Mouse (Mus musculus) testis, postnatal 10 days (tissue): Measurements from ENCODE around the gene Bcl9.

Source experiments
- DNase-seq: peaks from one replicate; pipeline ENCODE4 v3.0.0; 2021; ENCODE audit warnings: low spot score

Bcl9 gene

DNA sequence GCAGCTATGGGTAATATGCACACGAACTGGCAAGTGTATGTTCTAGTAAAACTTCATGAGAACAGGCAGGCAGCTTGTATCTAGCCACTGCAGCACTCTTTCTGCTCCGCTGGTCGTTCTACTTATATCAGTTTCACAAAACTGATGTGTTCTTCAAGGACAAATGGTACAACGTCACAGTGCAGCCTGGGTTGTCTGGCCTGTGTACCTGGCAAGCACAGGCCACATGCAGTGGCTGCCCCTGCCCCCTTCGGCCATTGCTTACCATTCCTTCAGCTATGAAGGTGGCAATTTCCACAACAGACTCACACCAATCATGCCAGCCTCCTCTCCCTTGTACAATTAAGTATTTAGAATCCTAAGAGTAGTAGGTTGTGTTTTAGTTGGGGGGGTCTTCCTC is 125.1 kb downstream of the Bcl9 start:
- DNase-seq = no peak

DNA sequence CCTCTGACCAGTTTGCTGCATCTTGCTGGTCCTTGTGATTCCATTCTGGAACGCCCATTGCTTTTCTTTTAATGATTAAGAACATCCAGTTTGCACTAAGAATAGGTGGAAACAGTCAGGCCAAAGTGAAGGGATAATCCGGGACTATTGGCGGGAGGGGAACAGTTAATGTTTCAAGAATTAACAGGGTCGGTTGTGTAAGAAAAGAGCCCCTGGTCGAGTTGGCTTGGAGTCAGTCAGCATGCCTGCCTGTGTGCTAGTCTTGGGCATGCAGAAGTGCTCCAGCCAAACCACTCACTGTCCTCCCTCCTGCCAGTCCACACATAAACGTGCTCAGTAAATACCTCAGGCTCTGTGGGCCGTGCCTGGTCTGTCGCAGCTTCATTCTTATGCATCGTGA is 125.5 kb downstream of the Bcl9 start:
- DNase-seq = no peak

DNA sequence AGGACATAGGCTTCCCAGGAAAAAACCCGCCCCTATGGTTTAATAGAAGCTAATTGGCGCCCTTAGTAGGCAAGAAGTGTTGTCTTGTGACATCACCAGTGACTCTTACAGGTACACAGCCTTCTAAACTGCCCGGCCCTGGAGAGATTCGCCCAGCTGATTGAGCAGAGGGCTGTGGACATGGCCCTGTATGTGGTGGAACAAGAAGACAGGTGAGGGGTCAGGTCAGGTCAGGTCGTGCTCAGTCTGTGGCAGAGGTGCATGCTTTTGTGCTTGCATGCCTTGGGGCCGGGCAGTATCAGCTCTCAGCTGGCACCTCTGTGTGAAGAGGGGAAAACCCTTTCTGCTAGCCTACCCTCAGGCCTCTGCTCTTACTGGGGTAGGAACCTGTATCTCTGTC is 126.2 kb downstream of the Bcl9 start:
- DNase-seq = no peak

DNA sequence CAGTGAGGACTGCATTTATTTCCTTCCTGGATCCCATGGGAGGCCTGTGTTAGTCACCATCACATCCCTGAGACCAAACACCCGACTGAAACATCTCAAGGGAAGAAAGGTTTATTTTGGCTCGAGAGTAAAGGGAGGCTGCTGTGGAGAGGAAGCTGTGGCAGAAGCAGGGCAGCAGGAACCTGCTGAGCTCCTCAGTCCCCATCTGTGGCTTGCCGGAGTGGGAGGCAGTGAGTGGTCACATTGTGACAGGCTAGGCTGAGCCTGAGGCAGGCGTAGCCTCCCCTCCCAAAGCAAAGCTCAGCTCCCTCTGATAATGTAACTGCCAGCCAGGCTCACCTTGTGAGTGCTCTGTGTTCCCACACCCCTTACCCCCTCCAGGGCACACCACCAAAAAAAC is 130.6 kb downstream of the Bcl9 start:
- peak; percentile 32 for DNase-seq

DNA sequence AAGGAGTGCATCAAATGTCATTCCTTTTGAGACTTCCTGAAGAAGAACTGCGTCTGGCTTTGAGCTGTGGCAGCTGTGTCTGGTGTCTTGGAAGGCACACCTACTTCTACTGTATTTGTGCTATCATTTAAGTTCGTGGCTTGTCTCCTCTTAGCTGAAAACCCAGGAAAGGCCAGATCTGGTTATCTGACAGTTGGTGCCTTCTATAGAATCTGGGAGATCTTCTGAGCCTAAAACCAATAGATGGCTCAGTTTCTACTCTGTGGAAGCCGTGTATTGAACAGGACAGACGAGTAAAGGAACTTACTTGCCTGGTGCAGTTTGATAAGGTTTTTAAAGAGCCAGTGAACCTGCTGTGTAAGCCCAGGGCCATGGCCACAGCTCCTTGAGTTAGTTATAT is 133.2 kb downstream of the Bcl9 start:
- DNase-seq = no peak

DNA sequence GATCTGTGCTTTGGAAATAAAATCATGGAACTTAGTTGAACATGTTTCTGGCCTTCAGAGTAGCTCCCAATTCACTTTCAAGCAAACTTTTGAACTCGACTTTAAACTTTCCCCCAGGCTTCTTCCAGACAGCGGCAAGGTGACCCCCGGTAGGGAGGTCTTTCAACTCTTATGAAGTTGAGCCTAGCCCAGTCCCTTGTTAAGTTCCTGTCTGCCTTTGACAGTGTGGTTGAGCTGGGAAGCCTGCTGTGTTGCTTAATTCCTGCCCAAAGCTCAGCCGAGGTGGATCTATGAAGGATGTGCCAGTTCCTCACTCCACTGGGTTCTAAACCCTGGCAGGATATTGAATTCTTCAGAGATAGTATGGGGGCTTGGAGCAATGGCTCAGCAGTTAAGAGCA is 135.9 kb downstream of the Bcl9 start:
- DNase-seq = no peak

DNA sequence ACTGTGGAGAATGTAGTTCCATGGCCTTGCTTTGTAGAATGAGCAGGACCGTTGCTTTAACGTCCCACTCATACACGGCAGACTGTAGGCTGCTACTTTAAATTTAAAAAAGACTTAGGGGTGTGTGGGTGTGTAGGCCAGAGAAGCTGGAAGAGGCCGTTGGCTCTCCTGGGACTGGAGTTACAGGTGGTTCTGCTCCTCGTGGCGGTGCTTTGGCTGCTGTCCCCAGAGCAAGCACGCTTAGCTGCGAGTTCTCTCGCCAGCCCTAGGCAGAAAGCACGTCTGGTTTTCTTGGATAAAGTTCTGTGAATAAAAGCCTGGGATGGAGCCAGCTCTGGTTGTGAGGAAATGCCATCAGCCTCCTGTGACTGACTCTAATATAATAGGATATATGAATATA is 136.8 kb downstream of the Bcl9 start:
- DNase-seq = peak; percentile 67

DNA sequence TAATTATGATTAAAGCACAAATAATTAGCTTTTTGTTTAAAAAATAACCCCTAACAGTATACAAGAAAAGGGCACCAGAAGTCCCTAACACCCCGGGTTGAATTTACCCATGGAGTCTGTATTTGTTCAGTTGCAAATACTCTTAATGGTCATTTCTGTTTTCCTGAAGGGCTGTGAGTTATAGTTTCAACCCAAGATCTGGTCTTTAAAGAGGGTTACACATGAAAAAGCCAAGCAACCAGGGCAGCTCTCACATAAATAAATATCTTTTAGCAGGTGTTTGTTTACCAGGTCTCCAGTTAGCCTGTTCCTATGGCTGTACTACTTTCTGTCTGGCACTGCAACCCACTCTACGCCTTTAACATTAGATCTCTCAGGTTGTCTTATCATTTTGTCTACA is 137.7 kb downstream of the Bcl9 start:
- no peak for DNase-seq

DNA sequence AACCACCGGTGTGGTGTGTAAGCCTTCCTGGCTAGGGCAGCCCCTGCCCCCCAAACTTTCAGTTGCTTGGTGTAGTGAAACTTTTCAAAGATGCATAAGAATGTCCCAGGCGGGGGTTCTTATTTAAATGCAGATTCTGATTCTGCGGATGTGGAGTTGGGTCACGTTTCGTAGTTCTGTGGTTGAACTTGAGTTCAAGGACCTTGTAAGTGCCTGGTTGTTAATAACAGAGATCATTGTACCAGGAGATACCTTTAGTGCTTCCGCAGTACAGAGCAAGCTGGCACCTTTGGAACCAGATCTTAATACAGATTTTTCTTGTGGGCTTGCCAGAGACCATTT is 138.2 kb downstream of the Bcl9 start:
- DNase-seq = no peak

DNA sequence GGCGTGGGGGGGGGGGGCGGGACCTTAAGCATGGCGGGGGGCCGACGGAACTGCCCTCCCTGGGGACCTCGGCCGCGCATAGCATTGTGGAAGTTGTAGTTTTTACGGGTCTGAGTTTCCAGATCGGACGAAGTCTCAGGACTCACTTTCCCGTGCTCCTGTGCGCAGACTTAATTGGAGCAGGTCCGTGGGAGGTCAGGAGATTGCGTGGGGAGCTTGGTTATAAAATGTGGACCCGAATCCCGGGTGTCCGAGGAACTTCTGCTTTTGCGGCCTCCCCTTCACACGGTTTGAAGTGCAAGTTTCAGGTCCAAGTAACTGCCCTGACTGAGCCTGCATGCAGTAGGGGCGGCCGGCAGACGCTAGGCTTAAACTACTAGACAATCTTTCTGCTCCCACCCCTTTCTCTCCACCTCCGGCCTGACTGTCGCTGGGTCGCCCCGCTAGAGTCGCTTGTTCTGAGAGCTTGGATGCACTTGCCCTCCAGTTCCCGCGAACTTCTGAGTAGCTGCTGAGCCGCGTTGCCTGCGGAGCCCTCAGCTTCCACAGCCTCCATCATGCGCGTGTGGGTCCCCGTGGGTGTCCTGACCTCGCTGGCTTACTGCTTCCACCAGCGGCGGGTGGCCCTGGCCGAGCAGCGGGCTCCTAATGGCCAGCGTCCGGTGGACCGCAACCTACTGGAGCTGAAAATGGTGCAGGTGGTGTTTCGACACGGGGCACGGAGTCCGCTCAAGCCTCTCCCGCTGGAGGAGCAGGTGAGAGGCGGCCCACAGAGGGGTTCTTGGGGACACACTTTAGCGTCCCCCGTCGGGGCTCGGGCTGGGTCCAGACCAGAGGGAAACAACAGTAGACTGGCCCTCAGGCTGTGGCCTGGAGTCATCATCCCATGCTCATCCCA is 138.9 kb downstream of the Bcl9 start, which contains the start of gene Acp6:
Acp6 (plus strand) TSS at position 167 of the 898 bp plus-strand sequence.
- DNase-seq = peak; percentile 91

DNA sequence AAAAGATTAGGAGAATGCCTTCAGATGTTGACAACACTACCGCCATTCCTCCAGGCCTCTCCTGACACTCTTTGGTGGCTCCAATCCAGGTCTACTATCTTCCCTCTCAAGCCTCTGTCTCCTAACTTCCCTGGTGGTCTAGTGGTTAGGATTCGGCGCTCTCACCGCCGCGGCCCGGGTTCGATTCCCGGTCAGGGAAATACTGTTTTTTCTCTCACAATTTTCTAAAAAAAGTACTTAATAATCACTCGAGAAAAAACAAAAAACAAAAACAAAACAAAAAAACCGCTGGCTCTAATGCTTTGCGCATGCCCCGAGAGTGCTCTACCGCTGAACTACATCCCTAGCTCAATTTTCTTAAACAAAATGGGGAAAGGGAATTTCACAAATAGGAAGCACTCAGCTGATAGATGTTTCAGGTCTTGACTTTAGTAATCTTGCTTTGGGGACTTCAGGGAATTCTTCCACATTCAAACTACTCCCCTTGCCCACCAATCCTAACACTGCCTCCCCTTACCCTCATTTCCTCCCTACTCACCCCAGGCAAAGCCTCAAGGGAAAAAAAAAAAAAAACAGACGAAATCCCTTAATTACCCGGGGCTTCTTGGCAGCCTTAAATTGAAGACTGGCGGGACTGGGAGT is 139.6 kb downstream of the Bcl9 start:
- DNase-seq = peak; percentile 84

DNA sequence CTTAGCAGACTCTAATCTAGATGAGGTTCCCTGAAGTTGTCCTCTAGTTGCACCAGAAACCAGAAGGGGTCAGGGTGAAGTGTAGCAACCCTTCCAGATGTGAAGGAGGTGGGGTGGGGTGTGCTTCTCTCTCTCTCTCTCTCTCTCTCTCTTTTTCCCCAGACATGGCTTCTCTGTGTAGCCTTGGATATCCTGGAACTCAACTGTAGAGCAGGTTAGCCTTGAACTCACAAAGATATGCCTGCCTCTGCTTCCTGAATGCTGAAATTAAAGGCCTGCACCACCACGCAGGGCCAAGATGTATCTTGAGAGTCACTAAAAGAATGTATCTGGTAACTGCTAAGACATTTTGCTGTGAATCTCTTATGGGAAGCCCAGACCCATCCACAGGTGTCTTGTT is 140.4 kb downstream of the Bcl9 start:
- peak; percentile 29 for DNase-seq

DNA sequence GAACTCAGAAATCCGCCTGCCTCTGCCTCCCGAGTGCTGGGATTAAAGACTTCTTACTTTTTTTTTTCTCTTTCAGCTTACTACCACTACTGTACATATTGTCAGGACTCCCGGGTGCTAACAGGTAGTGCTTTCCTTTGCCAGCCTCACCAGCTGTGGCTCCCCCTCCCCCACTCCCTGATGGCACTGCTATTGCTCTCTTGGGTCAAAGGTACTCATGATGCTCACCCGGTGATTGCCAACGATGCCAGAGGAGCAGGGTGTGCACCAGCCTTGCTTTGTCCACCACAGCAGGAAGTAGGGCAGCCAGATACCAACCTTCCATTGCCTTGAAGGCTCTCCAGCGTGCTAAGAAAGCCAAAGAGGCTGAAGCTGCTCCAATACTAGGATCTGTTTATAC is 141.3 kb downstream of the Bcl9 start:
- peak; percentile 44 for DNase-seq
